Mouse (Mus musculus) telencephalon, adult 2 months (tissue): ENCODE data around the gene Dnajc17.

Experiments
- DNase-seq: peaks from one replicate; pipeline ENCODE4 v3.0.0-alpha.2; 2011; ENCODE audit warnings: low read depth, low spot score

Dnajc17 gene

DNA sequence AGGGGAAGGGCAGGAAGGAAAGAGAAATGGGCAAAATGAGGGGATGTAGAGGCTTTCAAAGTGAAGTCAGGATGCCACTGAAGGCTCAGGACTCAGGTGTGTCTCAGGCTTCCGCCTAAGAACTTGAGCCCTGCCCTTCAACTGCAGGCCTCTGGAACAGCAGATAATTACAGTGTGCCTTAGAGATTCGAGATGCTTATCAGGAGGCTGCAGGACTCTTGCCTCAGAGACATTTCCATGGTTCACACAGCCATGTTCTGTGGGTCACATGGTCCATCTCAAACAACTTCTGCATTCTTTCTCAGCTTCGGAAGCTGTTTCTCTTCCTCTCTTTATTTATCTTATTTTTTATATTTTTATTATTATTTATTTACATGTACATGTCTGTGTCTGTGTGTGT, 45.5 kb downstream of the Dnajc17 start:
- DNase-seq: no peak

- no peak for DNase-seq
Observed at GRCm38 (mm10) chr2:119161247-119161646, 47.3 kb downstream of the Dnajc17 start.

GRCm38 (mm10) chr2:119157836-119158235, 50.8 kb downstream of the Dnajc17 start:
- DNase-seq: no peak

DNA sequence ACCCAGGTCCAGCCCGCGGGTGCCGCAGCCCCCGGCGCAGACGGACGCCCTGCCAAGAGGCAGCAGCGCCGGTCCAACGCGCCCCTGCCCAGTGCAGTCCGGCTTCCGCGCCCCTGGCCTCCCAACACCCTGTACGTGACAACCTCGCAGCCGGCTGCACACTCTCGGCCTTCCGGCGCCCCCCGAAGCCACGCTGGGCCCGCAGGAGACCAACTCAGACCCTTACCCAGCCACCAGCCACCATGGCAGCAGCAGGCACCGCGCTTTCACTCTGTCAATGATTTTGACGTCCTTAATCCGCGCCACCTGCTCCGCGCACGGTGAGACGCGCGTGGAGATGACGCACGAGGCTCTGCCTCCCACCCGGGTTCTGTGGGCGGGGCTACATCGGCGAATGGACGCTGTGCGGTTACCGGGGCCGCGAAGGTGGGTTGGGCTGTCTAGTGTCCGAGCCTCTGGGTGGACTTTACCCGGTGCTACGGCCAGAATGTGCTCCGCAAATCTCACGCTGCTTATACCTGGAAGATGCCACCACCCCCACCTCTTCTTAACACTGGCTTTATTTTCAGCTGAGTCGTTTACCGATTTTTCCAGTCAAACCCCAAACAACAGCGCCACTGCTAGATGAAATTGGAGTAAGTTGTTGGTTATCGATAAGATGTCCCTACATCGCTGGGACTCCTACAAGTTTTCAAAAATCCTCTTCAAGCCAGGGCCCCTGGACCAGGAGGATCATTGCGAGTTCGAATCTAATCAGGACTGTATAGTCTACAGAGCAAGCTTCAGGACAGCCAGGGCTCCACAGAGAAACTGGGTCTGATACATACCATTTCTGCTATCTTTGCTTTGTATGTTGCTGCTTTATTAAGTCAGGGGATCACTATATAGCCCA, 51.7 kb downstream of the Dnajc17 start, which contains the start of gene Rmdn3:
Rmdn3 (minus strand) TSS at position 354 of the 892 bp plus-strand sequence.
- peak; percentile 89 for DNase-seq

DNA sequence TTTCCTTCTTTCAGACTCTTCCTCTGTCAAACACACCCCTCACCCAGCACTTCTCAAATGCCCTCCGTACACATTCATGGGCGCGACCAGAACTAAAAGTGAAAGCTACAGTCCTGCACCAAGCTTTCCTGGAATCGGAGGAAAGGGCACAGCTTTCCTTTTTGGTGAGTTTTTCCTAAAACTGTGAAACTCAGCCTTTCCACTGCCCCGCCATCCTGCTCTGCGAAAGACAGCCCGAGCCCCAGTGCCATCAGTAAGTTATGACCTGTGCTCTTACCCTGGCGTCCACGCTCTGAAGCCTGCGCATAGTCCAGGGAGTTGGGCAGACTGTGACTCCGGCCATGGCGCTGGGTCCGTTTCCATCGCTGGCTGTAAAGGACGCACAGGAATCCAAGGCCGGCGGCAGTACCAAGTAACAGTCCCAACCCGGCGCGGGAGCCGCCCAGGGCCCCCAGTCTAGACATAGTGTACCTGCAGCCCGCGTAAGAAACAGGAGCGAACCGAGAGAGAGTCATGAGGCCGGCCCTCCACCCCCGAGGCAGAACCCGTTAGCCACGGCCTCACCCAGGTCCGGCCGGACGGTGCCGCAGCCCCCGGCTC, 52.4 kb downstream of the Dnajc17 start:
- no peak for DNase-seq

- DNase-seq: no peak
Observed at GRCm38 (mm10) chr2:119155388-119155787, 53.2 kb downstream of the Dnajc17 start.

GRCm38 (mm10) chr2:119154683-119155082, 53.9 kb downstream of the Dnajc17 start:
- no peak for DNase-seq

GRCm38 (mm10) chr2:119152255-119152654, 56.3 kb downstream of the Dnajc17 start:
- no peak for DNase-seq

GRCm38 (mm10) chr2:119147775-119148174, 60.8 kb downstream of the Dnajc17 start:
- DNase-seq: peak; percentile 39

DNA sequence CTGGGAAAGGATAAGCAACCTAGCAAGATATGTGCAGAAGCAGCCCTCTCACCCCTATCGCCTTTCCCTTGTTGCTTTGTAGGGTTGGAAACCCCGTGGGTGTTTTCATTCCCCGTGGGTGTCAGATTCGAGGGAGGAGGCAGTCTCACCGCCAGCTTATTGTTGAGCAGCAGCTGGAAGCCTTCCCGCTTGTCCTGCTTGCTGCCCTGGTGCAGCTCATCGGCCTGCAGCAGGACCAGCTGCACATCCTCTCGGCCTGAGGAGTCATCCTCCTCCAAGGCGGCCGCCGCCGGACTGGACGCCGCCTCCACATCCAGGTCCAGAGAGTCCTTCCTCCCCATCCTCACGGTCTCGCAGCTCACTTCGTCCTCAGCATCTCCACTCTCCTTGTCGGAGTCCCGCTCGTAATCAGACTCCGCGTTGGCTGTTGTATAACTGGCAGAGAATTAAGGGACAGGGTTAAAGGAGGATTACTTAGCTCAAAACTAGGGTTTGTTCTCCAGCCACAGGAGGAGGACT, 61.4 kb downstream of the Dnajc17 start:
- no peak for DNase-seq

DNA sequence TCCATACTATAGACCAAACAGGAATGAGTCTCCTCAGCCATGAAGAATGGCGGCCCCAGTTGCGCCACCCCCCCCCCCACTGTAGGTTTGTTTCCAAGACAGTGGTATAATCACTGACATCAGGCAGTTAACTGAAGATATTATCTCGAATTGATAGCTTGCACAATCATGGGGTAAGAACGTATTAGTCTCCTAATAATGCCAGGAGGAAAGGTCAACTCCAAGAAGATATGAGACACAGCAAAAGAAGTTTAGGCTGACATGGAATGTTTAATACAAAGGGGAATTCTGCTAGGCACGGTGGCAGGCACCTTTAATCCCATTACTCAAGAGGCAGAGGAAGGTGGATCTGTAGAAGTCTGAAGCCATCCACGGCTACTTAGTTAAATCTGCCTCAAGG, 62.2 kb downstream of the Dnajc17 start:
- no peak for DNase-seq

DNA sequence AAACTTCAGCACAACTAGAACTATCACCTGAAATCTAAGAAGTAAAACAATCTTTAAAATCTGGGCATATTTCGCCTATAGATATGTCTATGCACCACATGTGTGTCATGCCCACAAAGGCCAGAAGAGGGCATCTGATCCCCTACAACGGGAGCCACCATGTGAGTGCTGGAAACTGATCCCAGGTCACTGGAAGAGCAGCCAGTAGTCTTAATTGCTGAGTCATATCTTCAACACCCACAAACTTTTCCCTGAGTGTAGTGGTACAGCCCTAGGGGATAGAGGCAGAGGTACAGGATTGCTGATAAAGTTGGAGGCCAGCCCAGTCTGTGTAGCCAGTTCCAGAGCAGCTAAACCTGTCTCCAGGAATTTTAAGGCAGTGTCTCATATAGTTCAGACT, 63.4 kb downstream of the Dnajc17 start:
- DNase-seq: no peak

GRCm38 (mm10) chr2:119136346-119136898, 72.2 kb downstream of the Dnajc17 start:
- DNase-seq: no peak
